Mouse (Mus musculus) ovary, adult 18-20 months (tissue): ENCODE measurements at regions not wholly inside any gene's neighbourhood (a gene's known extent, or its start where the extent isn't known, plus 50 kb on each side); places are given as distances from the start of the nearest gene placed in this dataset.

Experiments
- DNase-seq: peaks from one replicate; pipeline ENCODE4 v3.0.0; 2022; ENCODE audit warnings: low spot score, mixed read lengths

DNA sequence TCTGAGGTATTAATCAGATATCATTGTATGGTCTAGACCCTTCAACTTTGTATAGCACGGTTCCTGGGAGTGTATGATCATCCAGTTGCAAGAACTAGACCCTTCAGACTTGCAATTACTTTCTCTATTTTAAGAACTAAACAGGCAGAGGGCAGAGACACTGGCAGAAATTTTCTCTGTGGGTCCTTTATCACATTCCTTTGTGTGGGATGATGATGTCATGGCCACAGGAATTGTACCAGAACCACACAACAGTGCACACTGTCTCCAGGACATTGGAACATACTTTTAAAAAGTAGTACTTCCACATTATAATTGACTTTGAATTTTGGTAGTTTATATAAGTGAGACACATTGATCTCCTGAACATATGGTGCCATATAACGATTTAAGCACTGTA lies 674.2 kb downstream of the Rfpl4b start:
- DNase-seq = no peak

DNA sequence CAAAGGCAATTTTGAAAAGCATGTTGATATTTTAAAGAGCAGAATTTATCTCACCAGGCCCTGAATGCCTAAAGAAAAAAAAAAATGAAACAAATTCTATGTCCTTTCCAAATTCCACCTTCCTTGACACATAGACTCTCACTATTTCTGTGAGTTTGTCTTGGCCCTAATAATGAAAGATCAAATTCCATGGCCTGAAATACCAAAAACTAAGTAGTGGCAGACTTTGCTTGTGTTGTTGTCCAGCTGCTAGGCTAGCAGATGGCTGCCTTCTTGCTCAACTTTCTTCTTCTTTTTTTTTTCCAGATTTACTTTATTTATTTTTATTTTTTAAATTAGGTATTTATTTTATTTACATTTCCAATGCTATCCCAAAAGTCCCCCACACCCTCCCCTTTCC lies 682.4 kb downstream of the Rfpl4b start:
- no peak for DNase-seq

DNA sequence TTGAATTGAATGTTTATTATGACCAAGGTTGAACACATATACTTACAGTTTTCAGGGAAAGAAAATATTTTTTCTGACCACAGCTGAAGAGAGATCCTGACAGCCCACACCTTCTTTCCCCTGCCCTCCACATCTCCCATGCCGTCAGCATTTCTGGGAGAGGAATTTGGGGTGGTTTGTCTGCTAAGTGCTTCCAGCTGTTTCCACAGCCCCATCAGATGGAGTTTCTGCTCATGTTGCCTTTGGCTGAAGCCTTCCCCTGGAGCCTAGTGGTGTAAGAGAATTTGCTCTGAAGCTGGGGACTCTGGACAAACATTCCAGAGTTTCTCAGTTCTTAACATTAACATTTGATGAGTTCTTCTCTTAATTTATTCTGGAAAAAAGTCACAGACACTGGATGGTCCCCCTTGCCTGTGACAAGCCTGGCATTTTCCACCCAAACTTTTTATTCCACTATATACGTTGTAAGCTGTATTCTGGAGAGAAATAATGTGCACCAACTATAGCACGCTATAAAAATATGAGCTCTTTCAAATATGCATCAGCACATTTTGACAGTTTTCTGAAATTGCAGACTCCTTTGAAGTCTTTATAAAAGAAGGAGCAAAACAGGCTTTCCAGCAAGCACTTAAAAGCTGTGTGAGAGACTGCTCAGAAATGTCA lies 699.5 kb downstream of the Rfpl4b start:
- no peak for DNase-seq

DNA sequence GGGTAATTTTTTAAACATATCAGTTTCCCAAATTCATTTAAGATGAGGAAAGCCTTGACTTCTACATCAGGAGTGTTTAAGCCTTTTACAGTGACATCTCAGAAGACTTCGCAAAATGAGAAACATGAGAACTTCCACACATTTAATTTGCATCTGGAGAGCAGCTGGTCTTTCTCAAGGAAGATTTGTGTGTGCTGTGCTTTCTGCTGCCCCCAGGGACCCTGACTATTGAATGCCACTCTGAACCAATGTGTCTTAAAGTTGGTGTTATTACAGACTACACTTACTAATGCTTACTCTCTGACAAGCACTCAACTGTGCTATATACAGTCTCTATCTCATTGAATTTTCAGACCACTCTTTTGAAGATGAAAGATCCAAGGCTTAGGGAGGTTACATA lies 703.0 kb downstream of the Rfpl4b start:
- DNase-seq = no peak

DNA sequence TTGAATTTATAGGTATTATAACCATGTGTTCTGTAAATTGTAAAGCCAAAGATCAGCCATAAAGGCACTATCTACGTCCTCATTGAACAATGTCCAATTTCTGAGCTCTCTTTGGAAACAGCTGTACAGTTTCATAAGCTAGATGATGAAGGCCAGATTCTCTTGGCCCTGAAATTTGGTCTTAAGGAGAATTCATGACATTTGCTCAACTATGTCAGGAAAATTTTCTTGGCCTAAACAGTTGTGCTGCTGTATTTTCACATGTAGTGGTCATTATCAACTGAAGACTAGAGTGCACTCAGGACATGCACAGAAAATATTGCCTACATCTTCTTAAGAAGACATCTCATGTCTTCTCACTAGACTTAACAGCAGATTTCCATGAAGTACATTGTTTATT lies 705.1 kb downstream of the Rfpl4b start:
- DNase-seq = no peak

DNA sequence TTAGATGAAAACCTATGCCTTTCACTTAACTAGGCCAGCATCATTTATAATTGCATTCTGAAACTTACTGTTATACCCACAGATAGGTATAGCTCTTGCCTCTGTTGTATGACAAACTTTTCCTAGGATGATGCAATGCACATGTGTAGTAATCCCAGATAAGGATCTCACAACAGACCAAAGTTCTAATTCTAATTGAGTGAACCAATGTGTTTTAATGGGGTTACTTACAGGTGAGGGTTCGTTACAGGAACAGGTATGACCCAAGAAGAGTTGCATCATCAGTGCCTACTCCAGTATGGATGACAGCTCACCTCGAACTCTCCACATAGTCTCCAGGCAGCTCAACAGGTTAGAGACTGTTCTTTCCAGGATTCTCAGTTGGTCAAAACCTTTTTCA lies 707.4 kb downstream of the Rfpl4b start:
- no peak for DNase-seq

DNA sequence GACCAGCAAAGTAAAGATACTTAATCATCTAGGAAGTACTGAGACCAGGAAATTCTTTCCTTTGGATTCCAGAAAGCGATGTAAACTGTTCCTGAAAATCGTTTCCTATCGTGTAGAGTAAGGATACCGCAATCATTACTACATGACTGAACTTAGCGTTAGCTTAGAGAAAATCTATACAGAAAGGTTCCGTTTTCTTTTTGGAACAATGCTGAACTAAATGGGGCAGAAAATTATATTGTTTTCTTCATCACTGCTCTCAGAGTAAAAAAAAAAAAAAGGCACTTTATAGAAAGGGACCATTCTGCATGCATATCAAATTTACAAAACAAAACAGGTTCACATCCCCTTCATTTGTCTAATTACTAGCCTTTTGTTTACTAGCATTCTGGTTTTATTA lies 713.0 kb downstream of the Rfpl4b start:
- no peak for DNase-seq

DNA sequence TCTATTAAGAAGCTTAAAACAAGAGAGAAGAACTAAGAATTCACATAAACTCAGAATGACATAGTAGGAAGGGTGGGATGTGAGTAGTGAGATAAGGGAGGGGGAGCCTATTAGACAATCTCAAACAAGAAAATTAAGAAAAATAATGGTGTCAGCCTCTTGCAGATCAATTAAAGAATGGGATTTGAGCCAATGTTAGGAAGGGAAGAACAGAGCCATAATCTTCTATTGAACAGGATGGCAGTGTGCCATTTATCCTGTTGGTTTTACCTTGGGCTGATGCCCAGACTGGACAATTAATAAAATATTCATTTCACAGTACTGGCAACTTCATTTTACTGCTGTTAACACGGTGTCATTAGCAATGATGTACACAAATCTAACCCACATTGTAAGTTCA lies 718.0 kb downstream of the Rfpl4b start:
- no peak for DNase-seq

DNA sequence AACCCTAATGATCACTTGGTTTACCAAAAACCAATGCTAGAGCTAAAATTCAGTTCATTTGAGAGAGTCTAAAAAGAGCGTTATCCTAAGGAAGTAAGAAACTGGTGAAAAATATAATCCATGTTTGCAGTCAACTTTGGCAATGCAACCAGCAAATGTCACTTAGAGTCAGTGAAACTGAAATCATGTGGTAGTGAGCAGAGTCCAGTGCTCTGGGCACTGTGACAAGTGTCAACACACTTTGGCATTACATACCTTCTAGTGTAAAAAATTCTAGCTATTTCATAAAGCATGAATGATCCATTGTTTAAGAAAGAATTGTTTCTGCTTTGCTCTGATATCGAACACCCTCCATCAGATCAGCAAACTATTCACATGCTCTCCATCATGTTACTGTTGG lies 743.1 kb downstream of the Rfpl4b start:
- no peak for DNase-seq

DNA sequence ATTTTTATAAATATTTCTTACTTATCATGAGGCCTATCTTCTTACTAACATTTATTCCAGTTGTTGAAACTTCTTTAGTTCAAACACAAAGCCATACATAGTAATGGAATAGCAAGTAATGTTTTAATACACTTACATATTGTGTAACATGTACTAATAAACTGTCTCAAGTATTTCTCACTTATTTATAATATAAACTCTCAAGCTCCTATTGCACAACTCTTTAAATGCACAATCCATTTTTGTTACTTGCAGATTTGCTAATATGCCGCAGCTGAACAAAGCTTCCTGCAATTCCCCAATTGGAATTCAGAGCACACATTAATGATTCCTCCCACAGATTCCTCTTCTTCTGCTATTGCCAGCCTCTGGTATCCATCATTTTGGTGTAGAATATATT lies 749.2 kb downstream of the Rfpl4b start:
- no peak for DNase-seq

DNA sequence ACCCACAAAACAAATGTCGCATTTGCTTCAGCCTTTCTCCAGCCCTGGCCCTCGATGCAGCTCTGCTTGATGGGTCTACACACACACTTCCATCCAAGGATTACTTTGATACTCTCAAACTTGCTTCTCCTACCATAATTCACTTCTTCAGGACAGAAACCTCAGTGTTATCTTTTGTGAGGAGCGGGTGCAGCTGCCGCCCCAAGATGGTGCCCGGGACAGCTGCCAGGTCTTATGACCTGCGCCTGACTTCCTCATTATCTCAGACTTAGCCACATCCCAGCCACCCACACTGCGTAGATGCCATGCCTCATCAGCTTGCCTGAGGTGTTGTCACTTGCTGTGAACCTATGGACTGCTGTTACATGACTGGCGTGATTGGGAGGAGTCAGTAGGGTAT lies 762.5 kb downstream of the Rfpl4b start:
- DNase-seq = no peak

DNA sequence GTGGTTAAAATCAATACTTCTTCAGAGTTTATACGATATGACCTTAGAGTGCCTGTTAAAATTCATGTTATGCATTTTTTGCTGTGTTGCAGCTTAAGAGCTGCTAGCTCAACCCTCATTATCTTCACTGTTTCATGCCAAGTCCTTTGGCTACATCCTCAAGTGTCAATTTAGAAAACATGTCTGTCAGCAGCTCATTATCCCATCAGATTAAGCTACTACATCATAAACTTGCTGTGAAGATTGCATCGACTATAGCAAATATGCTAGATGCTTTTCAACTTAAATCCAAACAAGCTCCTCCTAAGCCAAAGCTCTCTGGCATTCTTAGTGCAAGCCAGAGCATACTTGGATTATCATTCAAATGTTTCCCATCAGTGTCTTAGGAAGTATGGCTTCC lies 811.1 kb downstream of the Rfpl4b start:
- no peak for DNase-seq

DNA sequence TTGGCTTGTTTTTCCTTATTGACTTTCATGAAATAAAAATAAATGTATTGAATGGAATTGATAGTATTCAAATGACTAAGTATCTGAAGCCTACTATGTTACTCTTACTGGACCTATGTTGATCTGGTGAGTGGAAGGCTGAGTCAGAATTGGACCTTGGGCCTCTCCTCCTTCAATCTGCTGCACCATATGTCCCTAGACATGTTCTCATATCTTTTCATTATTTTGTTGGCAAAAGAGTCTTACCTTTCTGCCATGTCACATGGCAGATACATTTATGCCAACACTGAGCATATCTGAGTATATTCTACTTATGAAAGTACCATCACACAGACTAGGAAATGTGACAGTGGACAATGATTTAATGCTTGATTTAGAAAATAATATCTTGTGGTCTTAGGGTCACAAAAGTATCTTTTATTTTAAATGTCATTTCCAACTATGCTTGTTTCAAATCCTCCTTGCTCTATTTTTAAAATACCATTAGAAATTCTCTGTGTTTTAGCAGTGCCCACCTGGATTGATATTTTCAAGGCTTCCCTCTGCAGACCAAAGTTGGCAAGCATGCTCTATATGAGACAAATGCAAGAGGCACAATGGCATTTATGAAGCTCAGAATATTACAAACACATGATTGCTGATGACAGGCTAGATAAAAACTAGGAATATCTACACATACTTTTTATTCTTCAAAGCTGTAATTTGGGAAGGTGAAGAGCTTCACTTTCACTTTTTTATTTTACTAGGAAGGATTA lies 825.7 kb downstream of the Rfpl4b start:
- no peak for DNase-seq

DNA sequence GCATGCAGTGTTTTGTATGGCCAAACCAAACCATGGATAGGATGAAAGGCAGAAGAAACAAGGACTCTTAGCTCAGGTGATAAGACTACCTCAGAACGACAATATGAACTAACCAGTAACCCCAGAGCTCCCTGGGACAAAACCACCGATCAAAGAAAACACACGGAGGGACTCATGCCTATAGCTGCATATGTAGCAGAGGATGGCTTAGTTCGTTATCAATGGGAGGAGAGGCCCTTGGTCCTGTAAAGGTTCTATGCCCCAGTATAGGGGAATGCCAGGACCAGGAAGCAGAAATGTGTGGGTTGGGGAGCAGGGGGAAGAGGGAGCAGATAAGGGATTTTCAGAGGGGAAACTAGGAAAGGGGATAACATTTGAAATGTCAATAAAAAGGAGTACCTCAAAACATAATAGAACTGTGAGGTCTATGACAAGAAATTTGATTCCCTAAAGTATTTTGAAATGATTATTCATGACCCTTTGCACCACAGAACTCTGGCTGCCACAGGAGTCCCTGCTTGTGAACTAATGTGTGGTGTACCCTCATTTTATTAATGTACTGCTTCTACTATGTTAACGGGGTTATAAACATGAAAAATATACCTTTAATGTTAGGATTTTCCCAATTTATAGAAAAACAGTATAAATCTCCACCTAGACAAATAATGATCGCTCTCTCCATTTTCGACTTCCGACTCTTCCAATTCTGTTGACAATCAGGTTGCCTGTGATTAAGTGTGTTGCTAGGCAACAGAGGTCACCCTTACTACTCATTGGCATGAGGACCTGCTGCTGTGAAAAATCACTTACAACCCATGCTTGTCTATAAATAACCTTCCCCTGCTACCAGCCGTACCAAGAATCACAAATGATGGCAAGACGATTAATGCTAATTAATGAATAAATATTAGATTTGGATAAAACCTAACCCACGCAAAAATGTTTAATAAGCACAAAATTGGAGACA lies 833.0 kb downstream of the Rfpl4b start:
- no peak for DNase-seq

DNA sequence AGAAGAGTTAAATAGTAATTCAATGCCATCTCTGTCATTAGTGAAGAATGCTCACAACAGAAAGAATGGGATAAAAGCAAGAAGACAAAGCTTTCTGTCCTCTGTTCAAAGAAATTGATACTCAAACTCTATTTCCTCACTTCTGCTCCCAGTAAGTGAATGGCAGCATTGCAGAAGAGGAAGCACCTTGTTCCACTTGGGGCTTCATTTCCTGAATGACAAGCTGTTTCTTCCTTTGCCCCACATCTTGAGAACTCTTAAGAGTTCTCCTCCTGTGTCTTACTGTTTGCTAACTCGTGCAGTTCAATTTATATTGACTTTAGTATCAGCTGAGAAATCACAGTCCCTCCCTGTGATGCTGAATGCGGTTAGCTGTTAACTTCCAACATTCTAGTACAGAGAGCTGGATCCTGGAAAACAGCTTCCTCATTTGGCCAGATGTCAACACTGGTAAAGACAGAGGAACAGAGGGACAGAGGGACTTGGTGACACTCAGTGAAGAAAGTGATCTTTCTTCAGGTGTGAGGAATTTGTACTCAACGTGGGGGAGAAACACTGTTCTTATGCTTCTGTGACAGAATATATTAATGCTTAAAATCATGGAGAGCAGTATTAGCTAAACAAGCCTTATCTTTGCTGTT lies 840.3 kb upstream of the Marcks start:
- no peak for DNase-seq

DNA sequence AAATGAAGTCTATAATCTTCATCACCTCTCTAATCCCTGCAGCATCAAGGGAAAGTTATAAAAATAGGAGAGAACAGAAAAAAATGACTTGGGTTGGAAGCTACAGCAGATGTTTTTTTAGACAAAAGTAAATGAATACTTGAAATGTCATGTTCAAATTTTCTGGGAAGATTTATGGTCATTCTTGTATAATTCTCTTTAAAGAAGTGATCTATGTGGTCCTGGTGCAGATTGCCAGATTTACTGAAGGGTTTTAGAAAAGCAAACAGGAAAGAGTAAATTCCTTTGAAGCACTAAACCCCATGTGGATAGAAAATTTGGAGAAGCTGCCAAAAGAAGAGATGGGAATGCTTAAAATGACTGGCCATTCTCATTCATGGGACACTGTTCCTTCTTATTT lies 821.3 kb upstream of the Marcks start:
- DNase-seq = no peak

DNA sequence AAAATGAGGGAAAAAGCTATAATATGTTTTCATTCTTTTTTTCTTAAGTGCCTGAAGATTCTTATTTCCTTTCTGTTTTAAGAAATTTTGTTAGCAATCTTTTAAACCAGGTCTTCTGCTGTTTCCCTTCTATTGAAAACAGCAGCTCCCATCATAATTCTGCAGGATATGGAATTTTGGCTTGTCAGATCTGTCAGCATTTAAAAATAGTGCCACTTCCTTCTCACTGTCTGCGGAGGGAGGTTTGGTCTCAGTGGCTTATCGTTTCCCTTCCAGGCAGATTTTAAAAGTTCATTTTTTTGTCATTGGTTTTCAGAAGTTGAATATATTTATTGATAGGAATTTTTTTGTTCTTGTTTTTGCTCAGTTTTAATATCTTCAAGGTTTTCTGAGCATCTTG lies 776.1 kb upstream of the Marcks start:
- DNase-seq = no peak

DNA sequence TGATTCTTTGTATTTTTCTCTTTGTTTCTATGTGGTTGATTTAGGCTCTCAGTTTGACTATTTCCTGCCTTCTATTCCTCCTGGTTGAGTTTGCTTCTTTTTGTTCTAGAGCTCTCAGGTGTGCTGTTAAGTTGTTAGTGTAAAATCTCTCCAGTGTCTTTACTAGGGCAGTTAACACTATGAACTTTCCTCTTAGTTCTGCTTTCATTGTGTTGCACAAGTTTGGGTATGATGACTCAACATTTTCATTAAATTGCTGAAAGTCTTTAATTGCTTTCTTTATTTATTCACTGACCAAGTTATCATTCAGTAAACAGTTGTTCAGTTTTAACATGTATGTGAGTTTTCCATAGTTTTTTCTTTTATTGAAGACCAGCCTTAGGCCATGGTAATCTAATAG lies 772.9 kb upstream of the Marcks start:
- DNase-seq = no peak

DNA sequence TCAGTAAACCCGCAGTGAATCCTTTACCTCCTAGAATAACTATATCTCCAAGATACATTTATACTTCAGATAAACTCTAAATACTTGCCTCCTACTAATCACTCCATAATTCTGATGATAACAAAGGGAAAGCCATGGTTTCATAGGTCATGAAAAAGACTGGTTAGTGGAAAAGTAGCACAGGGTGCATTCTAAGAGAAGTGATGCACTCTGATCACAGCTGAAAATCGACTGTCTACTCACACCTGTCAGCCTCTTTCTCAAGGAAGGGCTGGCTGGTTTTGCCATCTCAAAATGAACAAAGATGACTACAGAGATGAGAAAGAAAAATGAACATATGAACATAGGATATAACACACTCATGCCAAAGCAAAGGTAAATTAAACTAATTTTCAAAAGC lies 769.6 kb upstream of the Marcks start:
- no peak for DNase-seq

DNA sequence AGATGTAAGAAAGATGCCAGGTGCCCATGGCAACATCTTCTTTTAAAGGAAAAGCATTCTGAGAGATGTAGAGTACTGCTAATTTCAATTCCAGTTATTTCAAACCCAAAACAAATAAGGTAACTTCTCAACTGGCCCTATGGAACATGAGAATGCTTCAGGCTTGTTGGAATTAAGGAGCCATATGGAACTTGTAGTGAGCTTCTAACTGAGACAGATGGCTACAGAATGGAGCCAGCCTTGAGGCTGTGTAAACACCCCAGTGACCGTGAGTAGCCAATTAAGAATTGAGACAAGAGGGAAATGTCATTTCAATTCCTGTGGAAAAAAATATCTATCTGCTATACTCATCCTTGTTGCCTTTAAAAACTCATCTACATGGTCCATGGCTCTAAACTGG lies 769.0 kb upstream of the Marcks start:
- no peak for DNase-seq

DNA sequence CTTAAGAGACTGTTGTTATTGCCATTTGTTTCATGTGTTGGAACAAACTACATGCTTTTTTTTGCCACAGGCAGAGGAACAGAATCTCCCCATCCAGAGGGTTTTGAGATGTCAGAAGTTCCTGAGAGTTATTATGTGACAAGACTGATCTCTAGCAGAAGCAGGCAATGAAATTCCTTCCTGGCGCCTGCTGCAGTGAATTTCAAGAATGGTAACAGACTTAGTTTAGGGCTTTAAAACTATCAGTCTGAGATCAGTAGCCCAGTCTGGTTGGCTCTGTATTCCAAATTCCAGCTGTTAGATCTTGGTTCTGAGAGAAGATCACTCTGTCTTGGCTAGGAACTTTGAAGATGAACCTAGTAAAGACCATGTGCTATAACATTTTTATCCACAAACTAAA lies 749.2 kb upstream of the Marcks start:
- DNase-seq = no peak

DNA sequence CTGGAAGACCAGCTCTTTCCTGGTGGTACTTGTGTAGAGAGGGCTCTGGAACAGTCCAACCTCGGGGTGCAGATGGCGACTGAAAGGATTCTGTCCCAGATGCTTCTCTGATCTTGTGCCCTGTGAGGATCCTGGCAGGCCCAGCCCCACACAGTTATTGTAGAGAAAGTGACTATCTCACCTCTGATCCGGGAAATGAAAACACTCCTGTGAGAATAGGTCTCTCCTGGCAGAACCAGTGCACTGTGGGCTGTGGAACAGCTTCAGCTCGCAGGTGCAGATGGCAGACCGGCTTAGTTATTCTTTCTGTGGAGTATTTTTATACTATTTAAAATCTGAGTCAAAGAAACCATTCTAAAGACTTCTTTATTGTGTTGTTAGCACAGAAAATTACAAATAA lies 742.1 kb upstream of the Marcks start:
- DNase-seq = no peak
